Mouse (Mus musculus): ENCODE data around the gene Klf15. TPM values are rescaled to one million over a fixed set of nuclear protein-coding genes. Genes with fewer than 3 reads are reported as not detected.
A peak's percentile ranks its signal among the peaks of the same experiment; 100 is the strongest.

The Klf15 gene
- polyA plus RNA-seq (2016; fragmentation: Nextera tagmentation; extraction: Ambion mirVana), result 4.3 and 7.5 TPM in 2 replicates

DNA sequence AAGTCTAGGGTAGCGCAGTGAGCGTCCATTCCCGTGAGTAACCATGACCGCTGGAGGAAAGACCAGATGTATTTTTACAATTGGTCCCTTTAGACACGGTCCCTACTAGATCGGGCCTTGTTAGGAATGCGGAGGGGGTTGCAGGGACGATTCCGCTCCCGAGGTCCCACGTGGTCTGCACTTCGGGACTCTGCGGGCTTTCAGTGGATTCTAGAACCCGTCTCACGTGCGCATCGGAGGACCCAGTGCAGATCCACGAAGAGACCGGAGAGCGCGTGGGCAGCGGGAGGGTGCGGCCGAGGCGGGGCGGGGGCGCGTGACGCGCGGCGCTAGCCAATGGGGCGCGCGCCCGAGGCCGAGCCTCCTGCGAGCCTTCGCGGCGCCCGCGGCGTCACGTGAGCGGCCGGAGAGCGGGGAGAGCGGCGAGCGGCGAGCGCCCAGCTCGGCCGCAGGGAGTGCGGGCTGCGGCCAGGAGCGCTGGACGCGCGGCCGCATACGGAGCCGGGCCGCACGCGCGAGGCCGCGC lies at the start of gene Klf15:
Klf15 (plus strand) TSS at position 396 of the 526 bp plus-strand sequence.
- under 1% methylated on average over 70 of the region's 70 CpGs for WGBS
- Histone ChIP-seq H3K4me3 (peak within 1 kb of the TSS; percentile 69), H3K27me3 (ENCODE audit: low read depth, poor library complexity, severe bottlenecking) (peaks cover 34% of the 10 kb centered on the region), H3K4me1 (peaks cover 30% of the 10 kb centered on the region), H3K27ac (peak within 1 kb of the TSS; percentile 84), H3K9me3 (replicated peaks) (no peaks in the 10 kb centered on the region), H3K36me3 (peaks cover 8% of the 10 kb centered on the region; the same call in 1 of the 2 replicates)
- DNase-seq (ENCODE audit: low spot score), result peak; percentile 85

DNA sequence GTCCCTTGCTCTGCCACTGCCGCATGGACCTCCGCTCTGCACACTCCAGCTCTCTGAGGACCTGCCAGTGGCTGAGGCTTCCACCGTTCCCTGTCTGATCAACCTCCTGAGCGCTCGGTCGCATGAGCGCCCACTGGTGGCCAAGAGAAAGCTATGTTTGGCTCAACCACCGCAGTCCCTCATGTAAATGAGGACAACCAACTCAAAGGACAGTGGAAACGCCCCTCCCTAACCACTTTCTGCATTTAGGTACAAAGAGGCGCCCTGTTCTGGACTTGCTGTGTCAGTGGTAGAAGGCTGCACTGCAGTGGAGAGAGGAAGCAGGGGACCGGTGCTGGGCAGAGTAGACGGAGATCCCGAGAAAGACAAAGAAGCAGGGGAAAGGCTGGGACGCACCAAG lies 39.8 kb upstream of the Klf15 start:
- 9% methylated on average over 14 of the region's 14 CpGs for WGBS
- Histone ChIP-seq H3K36me3 (no peaks in the 10 kb centered on the region), H3K4me3 (peak overlapping the region; percentile 34), H3K4me1 (peaks cover 14% of the 10 kb centered on the region), H3K27ac (peak overlapping the region; percentile 57; the same call in 1 of the 2 replicates), H3K27me3 (ENCODE audit: low read depth, poor library complexity, severe bottlenecking) (peaks cover 16% of the 10 kb centered on the region), H3K9me3 (replicated peaks) (no peaks in the 10 kb centered on the region)
- DNase-seq (ENCODE audit: low spot score), result peak; percentile 82

DNA sequence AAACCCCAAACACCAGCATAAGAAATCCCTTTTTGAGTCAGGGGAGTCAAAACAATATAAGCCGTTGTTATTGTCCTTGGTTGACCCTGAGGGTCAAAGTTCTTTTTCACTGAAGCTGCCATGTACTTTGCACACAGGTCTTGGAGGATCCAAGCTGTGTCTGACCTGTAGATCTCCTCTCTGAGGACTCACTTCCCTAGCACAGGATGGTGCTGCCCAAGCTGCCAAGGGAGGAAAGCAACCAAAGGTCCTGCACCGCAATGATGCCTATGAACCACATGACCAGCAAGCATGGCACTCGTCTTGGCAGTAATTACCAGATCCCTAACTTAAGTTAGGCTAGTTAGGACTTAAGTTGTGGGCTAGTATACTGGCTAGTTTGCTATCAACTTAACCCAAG lies 37.0 kb upstream of the Klf15 start:
- Histone ChIP-seq H3K27me3 (ENCODE audit: low read depth, poor library complexity, severe bottlenecking) (peaks cover 28% of the 10 kb centered on the region), H3K9me3 (replicated peaks) (no peaks in the 10 kb centered on the region), H3K36me3 (no peaks in the 10 kb centered on the region), H3K27ac (no peak overlapping the region), H3K4me3 (no peak overlapping the region), H3K4me1 (peaks cover 22% of the 10 kb centered on the region)
- 85% methylated on average over 3 of the region's 3 CpGs for WGBS
- no peak for DNase-seq (ENCODE audit: low spot score)

DNA sequence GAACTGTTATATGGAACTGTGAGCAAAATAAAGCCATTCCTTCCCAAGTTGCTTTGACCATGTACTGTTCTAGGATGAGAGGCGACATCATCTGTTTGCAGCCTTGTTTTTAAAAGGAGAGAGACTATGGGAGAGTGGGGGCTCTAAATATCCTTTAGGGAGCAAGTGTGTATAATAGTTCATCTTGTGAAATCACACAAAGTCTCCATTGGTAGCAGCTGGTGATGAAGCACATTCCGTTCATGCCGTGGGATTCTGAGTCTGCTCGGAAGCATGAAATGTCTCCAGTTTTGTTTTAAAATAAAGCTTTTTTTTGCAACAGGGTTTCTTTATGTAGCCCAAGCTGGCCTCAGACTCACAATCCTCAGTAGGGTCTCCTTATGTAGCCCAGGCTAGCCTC lies 36.4 kb upstream of the Klf15 start:
- WGBS, result 93% methylated on average over 4 of the region's 4 CpGs
- no peak overlapping the region for H3K4me3 ChIP-seq
- H3K36me3 ChIP-seq, result no peaks in the 10 kb centered on the region
- H3K27ac ChIP-seq, result no peak overlapping the region
- H3K27me3 ChIP-seq (ENCODE audit: low read depth, poor library complexity, severe bottlenecking), result peaks cover 28% of the 10 kb centered on the region
- peaks cover 22% of the 10 kb centered on the region for H3K4me1 ChIP-seq
- H3K9me3 ChIP-seq (replicated peaks), result no peaks in the 10 kb centered on the region
- DNase-seq (ENCODE audit: low spot score), result no peak

DNA sequence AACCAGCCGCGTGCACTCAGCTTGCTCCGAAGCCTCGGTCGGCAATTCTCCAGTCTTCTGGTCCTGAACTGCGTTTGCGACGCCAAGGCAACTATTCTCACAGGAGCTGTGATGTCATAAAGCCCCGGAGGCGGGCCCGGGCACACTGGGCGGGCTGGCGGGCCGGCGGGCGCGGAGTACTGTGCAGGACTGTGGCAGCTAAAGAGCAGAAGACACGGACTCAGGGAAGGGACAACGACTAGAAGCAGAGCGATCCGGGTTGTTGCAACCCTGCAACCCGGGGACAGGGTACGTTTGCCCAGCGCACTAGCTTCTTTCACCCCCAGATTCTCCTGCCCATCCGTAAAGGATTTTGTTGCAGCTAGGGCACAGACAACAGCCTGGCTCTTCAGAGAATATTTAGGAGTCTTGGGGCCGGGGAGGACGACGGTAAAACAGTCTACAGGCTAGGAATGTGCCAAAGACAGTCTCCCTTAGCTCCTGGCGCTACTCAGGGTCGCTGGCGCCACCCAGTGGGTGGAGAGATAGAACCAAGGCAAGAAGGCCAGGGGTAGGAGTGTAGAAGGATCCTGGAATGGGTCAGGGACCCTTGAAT lies 33.9 kb upstream of the Klf15 start, which contains the start of gene Cfap100:
Cfap100 (minus strand) TSS at position 418 of the 595 bp plus-strand sequence.
- under 1% methylated on average over 31 of the region's 31 CpGs for WGBS
- Histone ChIP-seq H3K4me1 (peaks cover 14% of the 10 kb centered on the region), H3K36me3 (no peaks in the 10 kb centered on the region), H3K9me3 (replicated peaks) (no peaks in the 10 kb centered on the region), H3K27ac (peak within 1 kb of the TSS; percentile 66), H3K27me3 (ENCODE audit: low read depth, poor library complexity, severe bottlenecking) (peaks cover 28% of the 10 kb centered on the region), H3K4me3 (peak within 1 kb of the TSS; percentile 56)
- peak; percentile 75 for DNase-seq (ENCODE audit: low spot score)

DNA sequence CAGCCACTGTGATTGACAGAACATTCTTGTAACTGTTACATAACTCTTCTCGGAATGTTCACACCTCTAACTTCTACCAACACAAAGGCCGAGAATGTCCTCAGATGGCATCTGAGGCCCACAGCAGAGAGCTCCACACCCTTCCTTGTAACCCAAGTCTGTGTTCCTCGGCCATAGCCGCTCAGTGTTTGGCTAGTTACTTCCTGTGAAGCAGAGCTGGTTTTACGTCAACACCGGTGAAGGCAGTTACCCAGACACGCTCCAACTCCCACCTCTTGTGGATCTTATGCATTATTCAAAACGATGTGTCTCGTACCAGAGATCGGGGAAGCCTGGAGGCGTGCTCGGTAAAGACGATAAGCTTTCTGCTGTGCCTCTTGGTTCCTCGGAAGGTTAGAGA lies 32.5 kb upstream of the Klf15 start:
- H3K9me3 ChIP-seq (replicated peaks), result no peaks in the 10 kb centered on the region
- H3K4me1 ChIP-seq, result peaks cover 14% of the 10 kb centered on the region
- peaks cover 28% of the 10 kb centered on the region for H3K27me3 ChIP-seq (ENCODE audit: low read depth, poor library complexity, severe bottlenecking)
- no peak overlapping the region for H3K27ac ChIP-seq
- DNase-seq (ENCODE audit: low spot score), result no peak
- WGBS, result 90% methylated on average over 14 of the region's 14 CpGs
- H3K36me3 ChIP-seq, result no peaks in the 10 kb centered on the region
- H3K4me3 ChIP-seq, result no peak overlapping the region

DNA sequence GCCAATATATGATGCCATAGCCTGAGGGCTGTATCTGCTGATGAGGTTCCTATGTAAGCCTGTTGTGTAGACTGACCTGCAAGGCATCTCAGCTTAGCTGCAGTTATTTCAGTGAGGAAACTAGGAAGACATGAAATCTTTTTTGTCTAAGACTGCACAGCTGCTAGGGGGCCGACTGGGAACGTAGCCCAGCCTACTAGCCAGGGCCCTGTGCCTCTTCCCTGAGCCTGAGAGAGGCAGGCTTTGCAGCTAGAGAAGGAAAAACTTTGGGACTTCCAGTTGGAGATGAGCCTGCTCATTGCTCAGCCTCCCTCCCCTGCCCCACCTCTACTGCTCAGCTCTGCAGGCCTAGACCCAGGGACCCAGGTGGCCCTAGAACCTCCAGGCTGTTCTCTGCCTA lies 30.9 kb upstream of the Klf15 start:
- H3K27me3 ChIP-seq (ENCODE audit: low read depth, poor library complexity, severe bottlenecking), result peaks cover 22% of the 10 kb centered on the region

DNA sequence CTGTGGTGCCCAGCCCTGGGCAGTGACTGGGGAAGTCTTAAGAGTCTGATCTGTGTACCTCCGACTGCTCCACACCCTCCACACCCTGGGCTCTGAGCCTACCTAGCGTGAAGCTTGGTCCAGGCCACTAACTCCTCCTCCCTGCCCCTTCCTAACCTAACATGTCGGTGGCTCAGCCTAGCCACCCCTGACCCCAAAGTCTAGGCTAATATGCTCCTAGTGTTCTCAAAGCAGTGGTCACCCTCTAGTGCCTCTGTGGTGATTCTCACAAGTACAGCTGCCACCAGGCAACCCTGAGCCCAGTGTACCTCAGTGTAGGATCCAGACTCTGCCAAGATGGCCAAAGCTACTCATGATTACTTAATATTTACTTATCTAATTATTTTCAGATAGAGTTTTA lies 27.7 kb upstream of the Klf15 start:
- 0 out of 2 replicates have a peak, but pooled peaks cover 4% of the 10 kb centered on the region for H3K27me3 ChIP-seq (ENCODE audit: low read depth, poor library complexity, severe bottlenecking)
- no peaks in the 10 kb centered on the region for H3K36me3 ChIP-seq
- H3K4me1 ChIP-seq, result no peaks in the 10 kb centered on the region
- H3K27ac ChIP-seq, result no peak overlapping the region
- no peak for DNase-seq (ENCODE audit: low spot score)
- no peaks in the 10 kb centered on the region for H3K9me3 ChIP-seq (replicated peaks)
- 68% methylated on average over 3 of the region's 3 CpGs for WGBS
- no peak overlapping the region for H3K4me3 ChIP-seq

More for the DNA sequence above, 30.9 kb upstream of the Klf15 start:
- Histone ChIP-seq H3K27ac (no peak overlapping the region), H3K9me3 (replicated peaks) (no peaks in the 10 kb centered on the region), H3K4me3 (no peak overlapping the region), H3K4me1 (peaks cover 14% of the 10 kb centered on the region), H3K36me3 (no peaks in the 10 kb centered on the region)
- no peak for DNase-seq (ENCODE audit: low spot score)
- WGBS, result 67% methylated on average over 2 of the region's 2 CpGs

DNA sequence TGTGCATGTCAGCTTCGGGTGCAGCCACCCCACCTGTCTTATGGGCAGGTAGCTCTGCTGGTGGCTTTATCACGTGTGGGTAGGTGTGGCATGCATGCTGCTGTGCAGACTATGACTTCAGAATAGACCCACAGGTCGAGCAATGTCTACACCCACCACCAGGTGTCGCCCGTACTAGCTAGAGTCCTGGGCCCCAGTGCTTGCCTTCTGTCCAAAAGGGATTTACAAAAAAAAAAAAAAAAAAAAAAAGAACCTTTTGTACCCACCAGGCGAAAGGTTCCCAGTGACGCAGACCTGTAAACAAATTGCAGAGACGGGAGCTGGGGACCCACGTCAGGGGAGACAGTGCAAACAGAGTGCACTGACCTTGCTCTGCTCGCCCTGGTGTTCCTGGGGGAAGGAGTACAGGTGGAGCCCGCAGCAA lies 27.2 kb upstream of the Klf15 start:
- Histone ChIP-seq H3K9me3 (replicated peaks) (no peaks in the 10 kb centered on the region), H3K27me3 (ENCODE audit: low read depth, poor library complexity, severe bottlenecking) (0 out of 2 replicates have a peak, but pooled peaks cover under 1% of the 10 kb centered on the region)
- 18% methylated on average over 11 of the region's 11 CpGs for WGBS

DNA sequence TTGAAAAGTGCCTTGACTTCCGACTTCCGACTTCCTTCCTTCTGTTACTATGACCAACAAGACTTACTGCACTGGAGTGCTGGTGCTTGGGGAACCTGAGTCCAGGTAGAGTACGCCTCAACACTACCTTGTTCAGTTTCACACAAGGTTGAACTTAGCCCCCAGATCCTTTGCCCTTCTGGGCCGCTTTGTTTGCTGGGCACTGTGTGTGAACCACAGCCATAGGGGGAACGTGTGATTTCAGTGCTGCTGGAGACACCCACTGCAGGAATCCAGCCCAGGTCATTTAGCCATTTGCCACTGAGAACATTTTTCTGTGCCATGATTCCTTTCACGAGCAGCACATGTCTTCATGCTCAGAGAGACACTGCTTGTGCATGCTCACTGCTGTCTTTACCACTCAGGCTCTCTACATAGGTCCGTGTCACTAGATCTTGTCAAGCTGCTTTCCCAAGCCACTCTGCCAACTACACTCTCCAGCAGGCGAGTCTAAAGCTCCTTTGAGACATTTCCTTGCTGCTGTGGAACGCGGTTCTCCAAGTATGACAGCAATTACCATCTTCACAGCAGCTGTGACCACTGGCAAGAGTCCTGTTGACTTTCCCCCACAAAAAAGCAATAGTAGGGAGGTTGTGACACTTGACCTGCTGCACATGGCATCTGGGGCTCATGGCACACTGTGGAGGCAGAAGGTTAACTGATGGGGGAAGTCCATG lies 26.0 kb upstream of the Klf15 start:
- H3K4me1 ChIP-seq, result no peaks in the 10 kb centered on the region
- no peaks in the 10 kb centered on the region for H3K27me3 ChIP-seq (ENCODE audit: low read depth, poor library complexity, severe bottlenecking)
- no peak overlapping the region for H3K4me3 ChIP-seq
- WGBS, result 85% methylated on average over 10 of the region's 10 CpGs
- H3K36me3 ChIP-seq, result no peaks in the 10 kb centered on the region
- H3K9me3 ChIP-seq (replicated peaks), result no peaks in the 10 kb centered on the region
- H3K27ac ChIP-seq, result no peak overlapping the region
- DNase-seq (ENCODE audit: low spot score), result no peak

More for the DNA sequence above, 27.2 kb upstream of the Klf15 start:
- H3K27ac ChIP-seq, result no peak overlapping the region
- no peak overlapping the region for H3K4me3 ChIP-seq
- DNase-seq (ENCODE audit: low spot score), result peak; percentile 81
- H3K4me1 ChIP-seq, result no peaks in the 10 kb centered on the region
- no peaks in the 10 kb centered on the region for H3K36me3 ChIP-seq

DNA sequence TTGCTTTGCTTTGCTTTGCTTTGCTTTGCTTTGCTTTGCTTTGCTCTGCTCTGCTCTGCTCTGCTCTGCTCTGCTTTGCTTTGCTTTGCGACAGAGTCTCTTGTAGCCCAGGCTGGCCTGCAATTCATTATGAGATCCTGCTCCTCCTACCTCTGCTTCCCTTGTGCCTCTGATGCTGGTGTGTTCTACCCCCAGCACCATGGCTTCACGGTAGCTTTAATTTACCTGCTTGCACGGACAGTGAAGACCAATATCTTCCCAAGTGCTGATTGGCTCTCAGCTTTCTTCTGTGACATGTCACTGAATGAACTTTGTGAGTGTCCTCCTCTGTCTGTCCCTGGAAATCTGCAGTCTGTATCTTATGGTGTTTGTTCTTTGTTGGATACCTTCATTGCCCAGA lies 25.3 kb upstream of the Klf15 start:
- 87% methylated on average over 3 of the region's 3 CpGs for WGBS
- Histone ChIP-seq H3K36me3 (no peaks in the 10 kb centered on the region), H3K4me1 (no peaks in the 10 kb centered on the region), H3K27me3 (ENCODE audit: low read depth, poor library complexity, severe bottlenecking) (no peaks in the 10 kb centered on the region), H3K9me3 (replicated peaks) (no peaks in the 10 kb centered on the region), H3K27ac (no peak overlapping the region), H3K4me3 (no peak overlapping the region)
- DNase-seq (ENCODE audit: low spot score), result no peak

DNA sequence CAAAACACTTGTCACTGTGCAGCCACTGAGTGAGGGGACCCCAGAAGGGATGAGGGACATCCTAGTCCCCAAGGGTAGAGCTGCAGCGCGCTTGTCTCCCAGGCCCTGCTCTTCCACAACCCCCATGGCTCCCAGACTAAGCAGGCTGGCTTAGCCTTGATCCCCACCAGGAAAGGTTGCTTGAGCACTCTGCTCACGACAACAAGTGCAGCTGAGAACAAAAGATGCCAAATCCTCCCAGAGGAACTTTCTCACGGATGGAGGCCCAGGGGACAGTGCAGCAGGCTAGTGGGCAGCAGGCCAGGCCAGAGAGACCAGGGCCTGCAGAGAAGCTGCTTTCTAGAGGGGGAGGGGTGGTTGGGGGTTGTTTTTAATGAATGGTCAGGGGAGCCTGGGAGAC lies 15.5 kb upstream of the Klf15 start:
- H3K27me3 ChIP-seq (ENCODE audit: low read depth, poor library complexity, severe bottlenecking), result no peaks in the 10 kb centered on the region

DNA sequence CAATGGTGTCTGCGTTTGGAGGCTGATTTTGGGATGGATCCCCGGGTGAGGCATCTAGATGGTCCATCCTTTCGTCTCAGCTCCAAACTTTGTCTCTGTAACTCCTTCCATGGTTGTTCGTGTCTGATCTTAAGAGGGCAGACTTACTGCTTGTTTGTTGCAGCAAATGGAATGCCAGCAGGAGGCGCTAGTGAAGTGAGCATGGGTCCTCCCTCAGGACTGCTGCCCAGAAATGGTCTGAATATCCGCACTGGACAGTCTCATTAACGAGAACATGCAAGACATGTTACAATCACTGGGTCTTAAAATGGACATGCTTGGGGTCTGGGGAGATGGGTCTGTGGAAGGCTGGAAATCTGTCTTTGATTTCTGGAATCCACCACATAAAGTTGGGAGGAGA lies 12.2 kb upstream of the Klf15 start:
- no peaks in the 10 kb centered on the region for H3K36me3 ChIP-seq
- 0 out of 2 replicates have a peak, but pooled peaks cover 4% of the 10 kb centered on the region for H3K4me1 ChIP-seq
- H3K9me3 ChIP-seq (replicated peaks), result no peaks in the 10 kb centered on the region
- no peaks in the 10 kb centered on the region for H3K27me3 ChIP-seq (ENCODE audit: low read depth, poor library complexity, severe bottlenecking)
- 33% methylated on average over 7 of the region's 7 CpGs for WGBS
- H3K27ac ChIP-seq, result no peak overlapping the region
- DNase-seq (ENCODE audit: low spot score), result peak; percentile 72
- H3K4me3 ChIP-seq, result no peak overlapping the region

More for the DNA sequence above, 15.5 kb upstream of the Klf15 start:
- DNase-seq (ENCODE audit: low spot score), result no peak
- no peaks in the 10 kb centered on the region for H3K4me1 ChIP-seq
- WGBS, result 62% methylated on average over 4 of the region's 4 CpGs
- no peak overlapping the region for H3K4me3 ChIP-seq
- H3K27ac ChIP-seq, result no peak overlapping the region
- no peaks in the 10 kb centered on the region for H3K36me3 ChIP-seq
- no peaks in the 10 kb centered on the region for H3K9me3 ChIP-seq (replicated peaks)

Data from limb, embryonic 10.5 days (tissue).